Comparison of ENCODE assay signal across 8 mouse cellular contexts in the genomic region with DNA sequence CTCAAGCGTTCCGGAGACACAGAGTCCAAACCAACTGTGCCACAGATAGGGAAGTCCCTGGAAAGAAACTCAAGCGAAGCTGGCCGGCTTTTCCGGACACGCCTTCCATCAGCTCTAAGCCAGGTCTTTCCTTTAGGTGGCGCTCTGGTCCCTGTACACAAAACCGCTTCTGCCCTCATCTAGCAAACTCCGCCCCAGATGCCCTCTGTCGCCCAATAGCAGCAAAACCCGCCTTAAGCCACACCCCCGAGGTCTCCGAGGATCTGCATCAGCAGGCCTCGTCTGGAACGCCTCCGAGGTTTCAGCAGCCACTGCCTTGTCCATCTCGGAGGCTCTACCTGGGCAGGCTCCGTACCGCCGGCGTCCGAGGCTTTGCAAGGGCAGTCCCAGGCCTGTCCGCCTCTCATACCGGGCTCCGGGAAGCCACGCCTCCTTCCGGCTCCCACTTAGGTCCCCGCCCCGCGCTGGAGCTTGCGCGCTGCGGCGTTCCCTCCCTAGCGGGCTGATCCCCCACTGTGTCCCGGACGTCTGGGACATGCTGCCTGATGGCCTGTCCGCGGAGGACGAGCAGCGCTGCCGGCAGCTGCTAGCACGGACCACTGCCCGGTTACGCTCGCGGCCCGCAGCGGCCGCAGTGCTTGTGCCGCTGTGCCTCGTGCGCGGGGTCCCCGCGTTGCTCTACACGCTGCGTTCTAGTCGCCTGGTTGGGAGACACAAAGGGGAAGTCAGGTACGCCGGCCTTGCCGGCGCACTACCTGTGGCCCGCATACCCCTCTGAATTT. TPM values are rescaled to one million over a fixed set of nuclear protein-coding genes. Genes with fewer than 3 reads are reported as not detected.
DNase-seq lines count a peak whose midpoint lies in the region; ATAC-seq lines count a peak whose summit lies in the region.

A gene (plus strand): TSS at position 462 of the 782 bp plus-strand sequence.
A gene (plus strand): TSS at position 508 of the 782 bp plus-strand sequence.

- H3K9me3 ChIP-seq in hindbrain, embryonic 12.5 days (replicated peaks) = no peaks in the 10 kb centered on the region

- peaks cover 8% of the 10 kb centered on the region for H3K4me1 ChIP-seq in hindbrain, embryonic 12.5 days

- under 1% methylated on average over 64 of the region's 64 CpGs for WGBS in hindbrain, embryonic 12.5 days

- H3K9ac ChIP-seq in hindbrain, embryonic 12.5 days = peak within 1 kb of the TSS; percentile 87

- H3K4me2 ChIP-seq in hindbrain, embryonic 12.5 days (replicated peaks) = peak within 1 kb of the TSS; percentile 91

- H3K36me3 ChIP-seq in hindbrain, embryonic 12.5 days = 0 out of 2 replicates have a peak, but pooled peaks cover 4% of the 10 kb centered on the region

- H3K27me3 ChIP-seq in hindbrain, embryonic 12.5 days = peaks cover 3% of the 10 kb centered on the region; the same call in 1 of the 2 replicates

- peak within 1 kb of the TSS; percentile 75 for H3K4me3 ChIP-seq in hindbrain, embryonic 12.5 days

- ATAC-seq in hindbrain, embryonic 12.5 days (ENCODE audit: low FRiP score) = peak; percentile 90

- peak within 1 kb of the TSS; percentile 98 for H3K27ac ChIP-seq in hindbrain, embryonic 12.5 days

- DNase-seq in NIH3T3 (ENCODE audit: low read depth) = peak; percentile 99
- DNase-seq in cerebellum, postnatal 10 days = peak; percentile 97 to 98
- DNase-seq in frontal cortex, postnatal 10 days (ENCODE audit: low spot score in 2 of 2) = peak; percentile 91 to 93
- peak; percentile 96 to 98 for DNase-seq in layer of hippocampus, postnatal 14 days (ENCODE audit: low spot score in 2 of 2)
- DNase-seq in lung, postnatal 14 days = peak; percentile 97
- peak; percentile 90 for DNase-seq in retina, adult 2 months (ENCODE audit: low read depth, low spot score)
- peak; percentile 94 to 96 for DNase-seq in thymus, postnatal 36 days

RNA-seq across cellular contexts. Expression of the first gene that starts in this region (rescaled TPM):
- polyA plus RNA-seq in hindbrain, embryonic 12.5 days (2016; fragmentation: Nextera tagmentation; extraction: Ambion mirVana) = 18.7 and 18.9 TPM in 2 replicates
- total RNA-seq in layer of hippocampus, postnatal 14 days (2021) = 10 to 100 TPM; 12.3 to 12.5 TPM

RNA-seq across cellular contexts. Expression of the second gene that starts in this region (rescaled TPM):
- polyA plus RNA-seq in hindbrain, embryonic 12.5 days (2016; fragmentation: Nextera tagmentation; extraction: Ambion mirVana) = 3.2 and 4.2 TPM in 2 replicates
- total RNA-seq in layer of hippocampus, postnatal 14 days (2021) = 1 to 10 TPM; 1.5 to 2.2 TPM

Comparison
In these comparisons a context has a peak if more than half of its experiments do, and no peak if none do; other contexts are left out.
1. Peak in every context shown above with its lines: DNase-seq, ATAC-seq, H3K4me3 ChIP-seq and H3K27ac ChIP-seq.